Mouse (Mus musculus) kidney, adult 2 months (tissue): ENCODE results near the gene Cfap299.

Experiments
- CTCF ChIP-seq: fragments of 200-500 bp; conservative IDR thresholded peaks from 2 replicates; pipeline ENCODE4 v1.5.1; 2011; ENCODE audit warnings: low read depth, mild to moderate bottlenecking, control low read depth, low read length, moderate library complexity, mixed read lengths; ENCODE audit not compliant: insufficient read depth, insufficient read length
- POLR2A ChIP-seq: fragments of 200-500 bp; IDR thresholded peaks from one replicate; pipeline ENCODE4 v1.6.1; 2011; ENCODE audit warnings: low read depth, low read length, control low read depth

- no peak for TF ChIP-seq POLR2A
- TF ChIP-seq CTCF: no peak
Observed at GRCm38 (mm10) chr5:98815269-98815668, 486.2 kb downstream of the Cfap299 start.
